Mouse (Mus musculus) B cell, adult 2 months (primary cell): ENCODE data around the gene Lasp1.
A peak's percentile ranks its signal among the peaks of the same experiment; 100 is the strongest.

Source experiments
- DNase-seq, 2 experiments: peaks; one replicate each; pipeline ENCODE4 v3.0.0; 2022

Gene Lasp1

DNA sequence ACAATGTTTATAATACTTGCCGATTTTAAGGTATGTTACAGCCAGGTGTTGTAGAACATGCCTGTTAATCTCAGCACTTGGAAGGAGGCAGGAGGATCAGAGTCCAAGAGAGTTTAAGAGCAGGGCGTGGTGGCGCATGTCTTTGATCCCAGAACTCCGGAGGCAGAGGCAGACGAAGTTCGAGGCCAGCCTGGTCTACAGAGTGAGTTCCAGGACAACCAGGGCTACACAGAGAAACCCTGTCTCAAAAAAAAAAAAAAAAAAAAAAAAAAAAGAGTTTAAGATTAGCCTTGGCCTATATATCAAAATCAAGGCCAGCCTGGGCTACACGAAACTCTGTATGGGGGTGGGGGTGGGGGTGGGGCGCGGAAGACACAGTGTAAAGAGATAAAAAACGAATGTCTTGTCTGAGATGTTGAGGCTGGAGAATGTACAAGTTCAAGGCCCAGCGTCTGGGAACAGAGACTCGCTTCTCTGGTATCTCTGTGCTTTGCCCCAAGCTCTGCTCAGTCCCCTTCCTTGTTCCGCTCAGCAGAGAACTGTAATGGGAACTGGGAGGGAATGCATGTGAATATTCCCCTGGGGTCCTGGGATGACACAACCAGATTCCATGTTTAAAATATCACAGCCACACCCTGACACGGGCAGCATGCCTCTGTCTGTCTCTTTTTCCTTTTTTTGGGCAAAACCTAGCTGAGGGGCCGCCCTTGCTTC lies 1.3 kb upstream of the Lasp1 start:
- no peak for DNase-seq

DNA sequence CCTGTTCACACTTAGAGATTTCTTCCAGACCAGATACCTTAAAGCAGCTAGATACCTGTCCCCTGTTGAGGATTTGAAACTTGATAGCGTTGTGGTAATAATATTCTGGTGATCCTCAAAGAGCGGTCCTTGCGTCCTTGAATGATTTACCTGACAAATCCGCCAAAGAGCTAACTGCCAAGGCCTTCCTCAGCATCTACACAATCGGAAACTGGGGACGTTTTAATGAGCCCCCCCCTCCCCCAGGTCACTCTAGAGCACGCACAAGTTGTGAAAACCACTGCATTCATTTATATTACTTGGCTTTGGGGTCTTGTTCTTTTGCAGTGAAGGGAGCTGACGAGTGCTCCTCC lies 741 bp upstream of the Lasp1 start:
- DNase-seq = no peak

DNA sequence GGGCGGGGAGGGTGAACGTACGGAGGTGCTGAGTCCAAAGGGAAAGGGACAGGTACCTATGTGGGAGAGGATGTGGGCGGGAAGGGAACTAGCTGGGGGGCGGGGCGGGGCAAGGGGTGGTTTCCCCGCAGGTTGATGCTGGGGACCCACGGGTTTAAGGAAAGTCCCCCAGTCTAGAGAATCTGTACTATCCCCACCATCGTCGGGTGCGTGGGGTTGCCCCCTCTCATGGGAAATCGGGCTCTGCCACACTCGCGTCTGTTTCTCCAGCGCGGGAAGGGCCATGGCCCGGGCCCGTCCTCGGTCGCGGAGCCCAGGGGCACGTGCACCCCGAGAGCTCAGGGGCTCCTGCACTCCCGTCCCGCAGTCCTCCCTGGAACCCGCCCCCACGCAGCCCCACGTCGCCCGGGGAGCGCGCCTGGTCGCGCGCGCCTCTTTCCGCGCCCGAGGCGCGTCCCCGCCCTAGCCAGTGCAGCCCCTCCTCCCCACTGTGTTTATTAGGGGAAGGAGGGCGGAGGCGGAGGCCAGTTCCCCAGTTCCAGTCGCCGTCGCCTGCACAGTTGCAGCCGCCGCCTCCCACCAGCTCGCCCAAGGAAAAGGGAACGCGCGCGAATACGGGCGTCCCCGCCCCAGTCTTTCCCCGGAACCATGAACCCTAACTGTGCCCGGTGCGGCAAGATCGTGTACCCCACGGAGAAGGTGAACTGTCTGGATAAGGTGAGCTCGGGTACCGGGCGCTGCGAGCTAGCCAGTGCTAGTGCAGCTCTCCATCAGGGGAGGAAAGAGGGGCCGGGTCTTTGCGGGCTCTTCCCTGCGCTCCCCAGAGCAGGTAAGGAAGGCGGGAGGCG lies 570 bp downstream of the Lasp1 start:
- DNase-seq = peak; percentile 86 to 89

- peak; percentile 54 to 66 for DNase-seq
Observed at GRCm38 (mm10) chr11:97799994-97800690, 1.3 kb downstream of the Lasp1 start.

- DNase-seq = no peak
Observed at GRCm38 (mm10) chr11:97800691-97801408, 2.0 kb downstream of the Lasp1 start.

DNA sequence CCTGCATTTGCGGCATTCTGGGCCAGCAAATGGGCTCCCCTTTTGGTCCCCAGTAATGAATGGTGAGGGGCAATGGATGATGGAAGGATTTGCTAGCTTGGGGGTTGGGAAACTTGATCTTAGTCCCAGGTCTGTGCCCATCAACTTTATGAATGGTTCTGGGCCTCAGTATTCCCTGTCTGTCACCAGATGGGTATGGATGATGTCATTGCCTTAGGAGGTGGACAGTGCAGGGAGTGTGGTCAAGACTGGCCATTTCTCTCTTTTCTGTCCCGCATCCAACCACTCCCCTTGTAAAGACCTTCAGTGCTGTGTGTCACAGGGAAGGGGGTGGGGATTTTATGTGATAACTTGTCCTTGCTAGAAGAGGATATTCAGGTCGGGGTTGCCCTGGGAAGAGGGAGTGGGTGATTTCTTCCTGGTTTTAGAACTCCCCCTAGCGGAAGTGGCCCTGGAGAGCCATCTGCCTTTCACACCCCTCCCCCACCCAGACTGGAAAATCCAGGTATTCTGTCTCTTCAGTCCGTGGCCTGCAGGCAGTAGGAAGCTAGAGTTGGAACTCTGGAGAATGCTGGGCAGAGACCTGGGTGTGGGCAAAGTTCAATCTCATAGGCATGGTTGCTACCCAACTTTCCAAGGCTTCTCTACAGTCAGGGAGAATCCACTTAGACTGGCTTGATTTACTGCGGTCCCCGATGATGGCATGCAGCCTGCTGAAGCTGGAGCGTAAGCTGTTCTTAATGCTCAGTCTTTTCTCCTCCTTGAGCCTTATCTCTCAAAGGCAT lies 2.8 kb downstream of the Lasp1 start:
- DNase-seq = no peak

GRCm38 (mm10) chr11:97802194-97802470 lies 3.3 kb downstream of the Lasp1 start:
- DNase-seq = no peak

- DNase-seq = no peak
Observed at GRCm38 (mm10) chr11:97802495-97802894, 3.7 kb downstream of the Lasp1 start.

- DNase-seq = no peak
Observed at GRCm38 (mm10) chr11:97803847-97804246, 5.0 kb downstream of the Lasp1 start.

DNA sequence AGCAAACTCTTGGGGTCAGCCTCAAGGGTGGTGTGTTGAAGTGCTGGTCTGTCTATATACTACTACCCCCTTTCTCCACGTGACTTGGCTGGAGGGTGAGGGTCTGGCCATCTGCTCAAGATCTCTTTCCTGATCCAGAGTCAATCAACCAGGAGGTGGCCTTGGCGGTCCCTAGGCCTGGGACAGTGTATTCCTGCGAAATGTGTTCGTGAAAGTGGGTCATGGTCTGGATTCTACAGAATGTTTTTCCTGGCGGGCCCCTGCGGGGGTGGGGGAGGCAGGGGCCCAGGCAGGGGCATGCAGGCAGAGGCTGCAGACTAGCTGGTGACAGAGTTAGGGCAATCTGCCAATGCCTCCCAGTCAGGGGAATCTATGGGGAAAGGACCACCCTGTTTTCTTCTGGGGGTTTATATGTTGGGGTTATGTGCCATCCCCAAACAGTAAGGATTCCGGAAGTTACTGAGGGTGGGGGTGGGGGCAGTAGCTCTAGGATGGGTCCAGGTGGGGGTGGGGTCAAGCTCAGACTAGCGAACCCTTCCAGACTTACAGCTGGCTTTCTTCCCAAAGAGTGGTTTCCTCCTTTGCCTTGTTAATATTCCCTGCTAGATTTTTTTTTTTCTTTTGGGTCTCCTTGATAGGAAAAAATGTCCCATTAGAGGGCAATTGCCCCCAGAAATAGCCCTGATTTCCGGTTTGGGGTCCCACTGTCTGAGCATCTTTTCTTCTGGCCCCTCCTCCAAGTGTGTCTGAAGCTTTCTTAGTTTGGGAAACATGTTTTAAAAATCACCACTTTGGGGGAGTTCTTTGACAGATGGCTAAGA lies 6.3 kb downstream of the Lasp1 start:
- no peak for DNase-seq

- DNase-seq = no peak
Observed at GRCm38 (mm10) chr11:97805662-97806612, 7.1 kb downstream of the Lasp1 start.

GRCm38 (mm10) chr11:97806613-97806964 lies 7.8 kb downstream of the Lasp1 start:
- DNase-seq = no peak

GRCm38 (mm10) chr11:97807626-97808025 lies 8.8 kb downstream of the Lasp1 start:
- no peak for DNase-seq

GRCm38 (mm10) chr11:97808093-97808492 lies 9.3 kb downstream of the Lasp1 start:
- DNase-seq = no peak

DNA sequence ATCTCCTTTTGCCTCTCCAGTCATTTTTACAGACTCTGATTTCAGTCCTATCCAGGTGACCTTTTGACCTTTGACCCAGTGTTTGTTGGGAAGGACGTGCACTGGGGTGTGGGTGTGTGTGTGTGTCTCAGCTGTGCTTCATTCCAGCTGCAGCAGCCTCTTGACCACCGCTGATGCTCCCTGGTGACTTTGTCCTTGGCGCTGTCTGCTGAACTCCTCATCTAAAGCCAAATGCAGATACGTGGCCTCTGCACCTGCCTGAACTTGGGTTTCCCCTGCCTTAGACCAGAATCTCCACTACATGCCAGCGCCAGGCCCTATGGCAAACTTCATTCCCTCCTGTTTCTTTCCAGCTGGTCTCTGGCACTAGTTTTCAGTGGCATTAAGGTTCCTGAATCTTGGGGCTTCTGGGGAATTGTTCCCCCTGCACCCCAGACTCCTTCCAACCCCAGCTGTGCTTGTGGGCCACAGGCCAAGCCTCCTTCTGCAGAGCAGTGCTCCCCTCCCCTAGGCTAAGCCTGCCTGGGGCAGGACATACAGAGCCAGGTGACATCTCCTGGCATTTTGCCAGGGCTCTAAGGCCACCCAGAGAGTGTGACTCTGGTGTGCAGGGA lies 9.9 kb downstream of the Lasp1 start:
- no peak for DNase-seq

DNA sequence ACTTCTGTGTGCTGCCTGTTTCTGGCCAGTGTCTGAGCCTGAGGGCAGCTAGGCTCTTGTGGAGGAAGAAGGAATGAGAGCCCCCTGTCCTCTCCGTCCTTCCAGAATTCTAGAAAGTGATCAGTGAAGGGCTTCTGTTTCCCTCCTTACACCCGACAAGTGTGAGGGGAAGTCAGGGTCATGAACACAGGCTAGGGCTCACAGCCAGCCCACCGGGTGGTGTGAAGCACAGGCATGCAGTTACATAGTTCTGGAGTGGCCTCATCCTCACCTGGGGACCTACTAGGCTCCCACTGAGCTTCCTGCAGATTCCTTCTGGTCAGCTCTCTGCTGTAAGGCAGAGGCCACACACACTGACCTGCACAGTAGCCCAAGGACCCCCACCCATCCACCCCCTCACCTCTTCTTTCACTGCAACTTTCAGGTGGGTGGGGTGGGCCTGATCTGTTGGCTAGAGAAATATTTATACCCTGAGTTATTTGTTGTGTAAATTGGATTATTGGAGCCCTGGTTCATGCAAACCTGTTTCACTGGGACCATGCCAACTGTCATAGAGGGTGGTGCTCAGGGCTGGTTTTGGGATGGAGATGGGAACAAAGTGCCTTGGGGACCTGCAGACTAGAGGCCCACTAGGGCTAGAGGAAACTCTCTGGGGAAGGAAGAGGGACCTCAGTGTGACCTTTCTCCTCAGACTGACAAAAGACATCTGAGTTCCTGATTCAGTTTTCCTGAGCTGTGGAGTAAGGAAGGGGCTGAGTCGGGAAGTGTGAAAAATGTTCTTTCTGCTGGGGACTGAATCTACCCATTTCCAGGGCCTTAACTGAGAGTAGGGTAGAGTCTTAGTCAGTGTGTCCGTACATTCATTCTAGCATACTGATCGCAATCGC lies 10.7 kb downstream of the Lasp1 start:
- no peak for DNase-seq

- DNase-seq = no peak
Observed at GRCm38 (mm10) chr11:97810356-97810755, 11.6 kb downstream of the Lasp1 start.

- no peak for DNase-seq
Observed at GRCm38 (mm10) chr11:97810970-97811369, 12.2 kb downstream of the Lasp1 start.
